Mouse (Mus musculus) neutrophil, adult 5-6 weeks (primary cell): ENCODE measurements around the gene Cox7c. TPM values are rescaled to one million over a fixed set of nuclear protein-coding genes. Genes with fewer than 3 reads are reported as not detected.
"Not testable (repeated sequence)": the region's sequence is repeated elsewhere in the genome, so short reads cannot be mapped to it uniquely, and the experiment has no call there.

ENCODE experiments used
- ATAC-seq: fragments of 151-379, 151-347 bp; 2 replicates; pipeline ENCODE4 v1.8.0; 2017; ENCODE audit warnings: mild to moderate bottlenecking, moderate TSS enrichment; ENCODE audit not compliant: insufficient number of reproducible peaks, poor library complexity, low FRiP score, severe bottlenecking; ENCODE audit errors: extremely low read depth
- total RNA-seq: library from RNA; stranded (forward); fragments of 200-1000 nt; gene quantifications from 2 replicates; pipeline ENCODE4 v1.2.3, GENCODE M21; 2017

Cox7c gene
- total RNA-seq: 87.8 and 97.0 TPM in 2 replicates

- ATAC-seq: peak; percentile 100
These were observed at the start of gene Cox7c for GRCm38 (mm10) chr13:86046254-86046951. TSS of gene Cox7c (minus strand) at chr13:86046904.

- no peak for ATAC-seq
These were observed 21.5 kb upstream of the Cox7c start for GRCm38 (mm10) chr13:86068011-86068724.

- no peak for ATAC-seq
These were observed 20.8 kb upstream of the Cox7c start for GRCm38 (mm10) chr13:86067508-86067907.

- ATAC-seq: not testable (repeated sequence)
These were observed 7.4 kb upstream of the Cox7c start for GRCm38 (mm10) chr13:86054091-86054490.

GRCm38 (mm10) chr13:86004907-86005675, 41.6 kb downstream of the Cox7c start:
- ATAC-seq: no peak
